Mouse (Mus musculus) c-Kit-negative CD71-positive TER-119-positive erythroid progenitor cells, embryonic 14.5 days (primary cell): Measurements from ENCODE around the gene Atp1a1.
A peak's percentile ranks its signal among the peaks of the same experiment; 100 is the strongest.

Source experiments
- DNase-seq: peaks from one replicate; pipeline ENCODE4 v3.0.0-alpha.2; 2013; ENCODE audit warnings: low read depth, low spot score

Atp1a1 gene

GRCm38 (mm10) chr3:101611813-101612491 lies 7.5 kb upstream of the Atp1a1 start:
- DNase-seq: no peak

GRCm38 (mm10) chr3:101611012-101611812 lies 6.7 kb upstream of the Atp1a1 start:
- DNase-seq: no peak

GRCm38 (mm10) chr3:101609302-101609701 lies 4.8 kb upstream of the Atp1a1 start:
- DNase-seq: no peak

- no peak for DNase-seq
These were observed 2.5 kb upstream of the Atp1a1 start for GRCm38 (mm10) chr3:101606861-101607455.

- DNase-seq: no peak
These were observed 1.2 kb upstream of the Atp1a1 start for GRCm38 (mm10) chr3:101605721-101606120.

- no peak for DNase-seq
These were observed 807 bp upstream of the Atp1a1 start for GRCm38 (mm10) chr3:101605291-101605690.

GRCm38 (mm10) chr3:101603661-101604549 lies 579 bp downstream of the Atp1a1 start:
- peak; percentile 65 for DNase-seq

- peak; percentile 12 for DNase-seq
These were observed 1.3 kb downstream of the Atp1a1 start for GRCm38 (mm10) chr3:101603194-101603593.

GRCm38 (mm10) chr3:101602511-101603055 lies 1.9 kb downstream of the Atp1a1 start:
- DNase-seq: no peak

GRCm38 (mm10) chr3:101601687-101602086 lies 2.8 kb downstream of the Atp1a1 start:
- DNase-seq: no peak

GRCm38 (mm10) chr3:101601003-101601525 lies 3.4 kb downstream of the Atp1a1 start:
- DNase-seq: no peak

GRCm38 (mm10) chr3:101599920-101600741 lies 4.4 kb downstream of the Atp1a1 start:
- DNase-seq: no peak

- no peak for DNase-seq
These were observed 5.1 kb downstream of the Atp1a1 start for GRCm38 (mm10) chr3:101599191-101599919.

GRCm38 (mm10) chr3:101598231-101598905 lies 6.1 kb downstream of the Atp1a1 start:
- DNase-seq: no peak

- no peak for DNase-seq
These were observed 7.0 kb downstream of the Atp1a1 start for GRCm38 (mm10) chr3:101597317-101598096.

GRCm38 (mm10) chr3:101596686-101597085 lies 7.8 kb downstream of the Atp1a1 start:
- DNase-seq: no peak

- no peak for DNase-seq
These were observed 8.4 kb downstream of the Atp1a1 start for GRCm38 (mm10) chr3:101595866-101596630.
